Mouse (Mus musculus): Measurements from ENCODE around the gene Zswim1.

GRCm38 (mm10) chr2:164859640-164860432 lies 37.4 kb downstream of the Zswim1 start:
- TF ChIP-seq CTCF (conservative IDR thresholded peaks at IDR 0.05; ENCODE audit: insufficient read depth, insufficient read length, low read depth, low read length), result no peak
- no peak for TF ChIP-seq POLR2A (IDR thresholded peaks at IDR 0.05; ENCODE audit: low read depth, low read length)
